Mouse (Mus musculus) neural tube, embryonic 10.5 days (tissue): ENCODE results near the gene Crybb1.

Source experiments
- DNase-seq: peaks from one replicate; pipeline ENCODE4 v3.0.0-alpha.2; 2017; ENCODE audit warnings: low spot score; ENCODE audit errors: extremely low spot score

The Crybb1 gene

DNA sequence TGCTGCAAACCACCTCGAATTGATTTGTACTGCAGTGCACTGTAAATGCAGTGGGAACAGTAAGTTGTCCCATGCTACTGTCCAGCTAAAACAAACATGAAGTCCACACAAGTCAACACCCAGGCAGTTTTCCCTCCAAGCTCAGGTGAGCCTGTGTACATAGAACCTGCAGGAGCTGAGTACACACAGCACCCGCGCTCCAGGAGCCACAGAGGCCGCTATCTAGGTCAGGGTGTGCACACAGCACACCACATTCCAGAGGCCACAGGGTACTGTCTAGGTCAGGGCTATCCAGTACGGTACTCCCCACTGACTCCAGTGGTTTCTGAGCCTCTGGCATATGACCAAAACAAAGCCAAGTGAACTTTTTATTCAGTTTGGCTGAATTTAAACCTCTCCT, 46.7 kb downstream of the Crybb1 start:
- DNase-seq: no peak

DNA sequence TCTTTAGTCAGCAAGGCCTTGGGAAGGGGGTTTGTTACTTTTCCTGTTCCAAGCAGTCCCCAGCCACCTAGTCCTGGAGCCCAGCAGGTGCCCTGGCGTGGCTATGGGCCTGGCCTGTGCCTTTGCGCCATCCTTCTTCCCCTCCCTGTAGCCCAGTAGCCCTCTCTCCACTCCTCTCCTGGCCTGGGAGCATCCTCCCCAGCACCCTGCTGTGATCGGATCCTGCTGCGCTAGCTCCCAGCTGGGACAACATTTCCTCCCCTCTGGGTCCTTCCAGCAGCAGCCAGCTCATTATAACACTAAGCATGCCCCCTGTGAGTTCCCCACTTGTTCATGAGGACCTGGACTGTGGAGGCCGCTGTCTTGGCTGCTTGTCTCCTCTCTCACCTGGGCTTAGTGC, 50.2 kb downstream of the Crybb1 start:
- DNase-seq: no peak

DNA sequence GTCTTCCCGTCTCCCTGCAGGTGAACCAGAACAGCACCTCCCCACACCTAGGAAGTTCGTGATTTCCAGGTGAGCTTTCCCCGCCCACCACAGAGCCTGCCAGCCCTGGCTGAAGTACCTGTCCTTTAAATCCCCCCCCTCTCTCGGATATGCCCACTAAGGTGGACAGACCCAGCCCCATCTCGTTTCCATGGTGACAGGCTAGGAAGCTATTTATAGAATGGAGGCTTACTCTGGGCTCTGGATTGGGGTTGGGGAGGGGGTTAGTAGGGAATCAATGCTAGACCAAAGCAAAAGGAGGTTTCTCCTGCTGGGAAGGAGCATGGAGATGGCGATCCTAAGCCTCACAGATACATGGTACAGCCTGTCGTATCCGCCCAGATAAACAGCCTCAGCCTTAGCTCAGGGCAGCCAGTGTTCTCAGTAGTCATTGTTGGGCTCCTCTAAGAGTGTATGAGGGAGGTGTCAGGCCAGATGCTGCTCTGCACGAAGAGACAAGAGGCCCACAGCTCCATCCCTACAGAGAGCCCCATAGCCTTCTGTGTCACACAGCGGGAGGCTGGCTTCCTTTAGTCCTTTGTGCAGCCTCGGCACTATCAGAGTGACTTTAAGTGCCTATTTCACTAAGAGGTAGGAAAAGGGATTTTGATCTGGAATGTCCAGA, 57.7 kb downstream of the Crybb1 start:
- no peak for DNase-seq

DNA sequence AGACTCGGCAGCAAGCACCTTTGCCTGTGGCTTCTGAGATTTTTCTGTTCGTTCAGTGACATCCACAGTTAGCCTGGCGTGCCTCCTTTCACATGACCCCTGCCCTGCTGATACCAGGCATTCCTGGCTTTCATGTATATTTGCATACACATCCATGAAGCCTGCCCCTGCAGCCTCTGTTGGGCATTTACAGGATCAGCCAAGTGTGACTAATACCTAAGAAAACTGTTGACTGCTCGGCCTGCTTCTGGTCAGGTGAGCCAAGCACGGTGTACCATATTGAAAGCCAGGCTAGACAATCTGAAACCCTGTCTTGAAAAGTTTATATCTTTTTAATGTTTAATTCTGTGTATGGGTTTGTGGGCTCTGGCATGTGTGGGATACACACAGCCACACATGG, 60.9 kb downstream of the Crybb1 start:
- DNase-seq: no peak

DNA sequence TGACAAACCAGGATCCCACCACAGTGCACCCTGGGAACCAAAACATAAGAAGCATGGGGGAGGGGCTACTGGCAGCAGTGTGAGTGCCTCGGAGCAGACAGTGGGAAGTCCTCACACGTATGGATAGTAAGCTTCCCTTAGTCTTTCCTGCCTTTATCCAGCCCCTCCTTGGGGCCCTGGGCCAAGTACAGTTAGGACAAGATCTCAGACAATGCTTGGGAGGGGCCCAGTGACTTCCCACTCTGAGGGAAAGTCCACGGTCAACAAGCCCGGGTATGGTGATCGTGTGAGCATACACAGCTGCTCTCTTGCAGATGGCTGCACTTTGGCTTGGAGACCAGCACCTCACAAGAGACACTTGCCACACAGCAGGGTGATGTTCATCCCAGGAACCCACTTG, 61.7 kb downstream of the Crybb1 start:
- DNase-seq: no peak
